Mouse (Mus musculus): ENCODE measurements around the gene Ctbp1.
A peak's percentile ranks its signal among the peaks of the same experiment; 100 is the strongest.

The Ctbp1 gene

DNA sequence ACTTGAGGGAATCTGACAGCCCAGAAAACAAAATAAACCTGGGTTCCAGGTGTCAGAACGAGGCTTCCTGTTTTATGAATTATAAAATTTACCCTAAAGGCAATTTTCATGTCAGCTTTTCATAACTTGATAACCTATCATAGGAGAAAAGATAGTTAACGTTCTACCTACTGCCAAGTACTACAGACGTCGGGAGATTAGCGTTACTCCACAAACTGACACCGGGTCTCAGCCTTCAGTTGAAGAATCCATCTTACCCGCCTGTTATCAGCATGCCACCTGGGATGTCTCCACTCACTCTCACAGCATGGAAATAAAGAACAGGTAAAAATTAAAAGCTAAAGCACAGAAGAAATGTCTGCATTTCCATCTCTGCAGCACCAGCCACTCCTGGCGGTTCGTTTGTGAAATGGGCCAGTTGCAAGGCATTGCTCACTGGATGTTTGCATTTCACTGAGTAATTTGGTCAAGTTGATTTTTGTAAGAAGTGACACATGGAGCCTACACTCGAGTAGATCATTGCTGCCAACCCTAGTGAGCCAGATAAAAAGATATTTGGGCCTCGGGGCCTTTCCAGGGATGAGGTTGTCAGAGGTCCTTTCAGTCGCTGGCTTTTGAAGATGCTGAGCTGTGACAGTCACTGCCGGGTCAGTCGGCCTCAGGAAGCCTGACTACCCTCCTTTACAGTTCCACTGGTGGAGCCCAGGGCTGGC lies 66.1 kb downstream of the Ctbp1 start:
- DNase-seq (ENCODE audit: low read depth, low spot score), result no peak

DNA sequence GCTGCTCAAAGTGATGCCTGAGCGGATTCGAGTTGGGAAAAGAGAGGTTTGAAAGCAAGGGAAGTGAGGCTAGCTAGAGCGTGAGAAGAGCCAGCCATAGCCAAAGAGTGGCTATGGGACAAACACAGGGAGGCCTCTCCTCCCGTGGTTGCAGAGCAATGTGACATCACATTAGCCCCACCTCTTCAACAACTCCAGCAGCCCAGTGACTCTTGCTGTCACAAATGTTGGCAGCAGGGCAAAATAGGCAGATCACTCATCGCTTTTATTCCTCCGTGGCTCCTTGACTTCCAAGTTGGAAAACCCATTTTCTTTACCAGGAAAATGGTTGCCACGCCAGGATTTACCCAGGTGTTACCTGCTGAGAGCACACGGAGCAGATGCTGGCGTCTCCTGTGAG lies 67.7 kb downstream of the Ctbp1 start:
- DNase-seq (ENCODE audit: low read depth, low spot score), result no peak

DNA sequence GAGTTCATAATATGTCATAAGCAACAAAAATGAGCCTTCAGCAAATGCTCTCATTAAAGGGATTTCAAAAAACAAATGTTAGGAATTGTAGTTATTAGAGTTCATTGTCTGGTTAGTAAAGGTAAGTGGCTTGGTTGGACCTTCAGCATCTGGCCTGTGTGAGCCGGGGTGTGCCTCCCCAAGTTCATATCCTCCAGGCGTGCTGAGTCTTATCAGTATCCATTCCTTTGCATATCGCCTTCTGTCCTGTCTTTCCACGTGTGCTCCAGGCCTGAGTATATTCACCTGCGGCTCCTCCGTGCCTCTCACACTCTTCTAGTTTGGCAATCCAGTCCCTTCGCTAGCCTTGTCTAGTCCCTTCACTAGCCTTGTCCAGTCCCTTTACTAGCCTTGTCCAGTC lies 68.5 kb downstream of the Ctbp1 start:
- DNase-seq (ENCODE audit: low read depth, low spot score), result no peak

DNA sequence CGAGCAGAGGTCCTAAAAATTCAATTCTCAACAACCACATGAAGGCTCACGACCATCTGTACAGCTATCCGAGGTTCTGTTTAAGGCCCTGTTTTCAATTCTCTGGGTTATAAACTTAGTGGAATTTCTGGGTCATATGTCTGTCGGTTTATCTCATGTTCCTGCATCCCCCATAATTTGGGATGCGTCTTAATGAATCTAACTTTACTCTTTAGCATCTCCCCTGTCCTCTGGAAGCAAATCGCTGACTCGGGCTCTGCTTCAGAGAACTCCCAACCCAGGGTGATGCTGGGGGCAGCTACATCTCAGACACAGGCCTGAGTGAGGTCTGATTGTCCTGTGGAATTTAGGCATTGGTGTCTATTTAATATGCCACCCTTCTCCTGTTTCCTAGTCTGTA lies 70.5 kb downstream of the Ctbp1 start:
- DNase-seq (ENCODE audit: low read depth, low spot score), result no peak

DNA sequence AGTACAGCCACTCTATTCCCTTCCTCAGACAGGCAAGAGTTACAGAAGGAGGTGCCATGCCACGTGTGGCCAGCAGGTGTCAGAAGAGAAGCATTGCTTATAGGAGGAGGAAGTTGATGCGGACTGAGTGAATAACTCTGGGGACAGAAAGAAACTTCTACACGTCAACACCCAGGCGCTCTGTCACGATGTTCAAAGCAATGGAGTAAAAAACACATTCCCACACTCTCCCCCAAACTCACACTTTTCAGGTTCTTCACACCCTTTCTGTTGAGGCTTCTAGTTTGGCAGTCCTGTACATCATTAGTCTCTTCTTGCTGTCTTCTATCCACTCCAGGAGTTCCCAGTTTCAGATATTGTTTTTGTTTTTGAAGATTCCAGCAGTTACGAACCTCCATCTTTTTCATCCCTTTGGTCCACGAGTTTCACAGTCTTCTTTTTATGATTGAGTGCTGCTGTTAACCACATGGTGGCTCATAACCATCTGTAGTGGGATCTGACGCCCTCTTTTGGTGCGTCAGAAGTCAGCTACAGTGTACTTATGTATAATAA lies 71.0 kb downstream of the Ctbp1 start:
- DNase-seq (ENCODE audit: low read depth, low spot score), result peak; percentile 88

DNA sequence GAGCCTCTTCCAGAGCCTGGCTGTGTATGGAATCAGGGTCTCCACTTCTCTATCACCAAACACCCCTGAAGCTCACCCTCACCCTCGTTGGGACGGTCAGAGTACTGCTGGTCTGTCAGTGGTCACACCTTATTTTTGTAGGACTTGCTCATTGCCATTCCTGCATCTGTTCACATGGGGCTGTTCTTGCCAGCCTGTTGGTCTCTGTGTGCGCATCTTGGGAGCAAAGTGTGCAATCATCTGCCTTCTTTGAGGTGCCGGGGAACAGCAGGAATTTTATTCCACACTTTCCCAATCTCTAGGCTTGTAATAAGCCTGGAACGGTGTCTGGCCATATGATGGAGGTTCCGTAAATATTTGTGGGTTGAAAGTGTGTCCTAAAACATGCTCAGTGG lies 71.6 kb downstream of the Ctbp1 start:
- no peak for DNase-seq (ENCODE audit: low read depth, low spot score)

DNA sequence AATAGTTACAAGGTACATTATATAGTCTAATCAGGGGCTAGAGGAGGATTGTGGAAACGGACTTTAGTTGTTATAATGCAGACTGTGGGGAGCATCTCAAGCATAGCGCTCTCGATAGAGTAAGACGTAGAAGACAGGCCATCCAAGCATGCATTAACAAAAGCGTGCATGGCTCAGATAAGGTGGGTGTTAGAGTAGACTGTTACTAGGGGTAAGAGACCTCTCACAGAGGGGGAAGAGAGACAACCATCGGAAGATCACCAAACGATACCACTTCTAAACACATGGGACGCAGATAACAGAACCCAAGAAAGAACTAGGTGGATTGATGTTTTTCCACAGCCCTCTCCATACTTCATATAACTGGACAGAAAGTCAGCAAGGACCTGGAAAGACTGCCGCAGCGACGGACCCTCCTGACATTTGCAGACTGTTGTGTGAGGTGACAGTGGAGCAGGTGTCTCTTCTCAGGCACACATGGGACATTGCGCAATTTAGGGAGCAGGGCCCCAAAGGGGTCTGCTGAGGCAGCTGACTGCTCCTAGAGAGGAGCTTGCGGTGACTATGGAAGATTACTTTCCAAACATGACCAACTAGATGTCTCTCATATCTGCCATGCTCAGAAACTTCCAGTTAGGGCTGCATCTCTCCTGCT lies 72.2 kb downstream of the Ctbp1 start:
- no peak for DNase-seq (ENCODE audit: low read depth, low spot score)

DNA sequence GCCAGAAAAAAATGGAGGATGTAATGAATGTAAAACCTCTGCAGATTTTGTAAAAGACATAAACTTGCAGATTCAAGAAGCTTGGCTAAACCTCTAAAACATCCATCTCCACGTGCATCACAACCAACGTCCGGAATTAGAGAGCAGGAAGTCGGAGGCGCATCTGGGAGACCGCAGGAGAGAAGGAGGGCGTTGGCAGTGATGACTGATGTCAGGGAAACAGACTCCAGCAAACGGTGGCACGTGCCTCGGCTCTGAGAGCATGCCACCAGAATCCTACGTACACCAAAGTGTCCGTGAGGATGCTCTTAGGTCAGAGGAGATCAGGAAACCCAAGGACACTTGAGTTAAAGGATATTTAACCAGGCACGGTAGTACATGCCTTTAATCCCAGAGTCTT lies 73.1 kb downstream of the Ctbp1 start:
- DNase-seq (ENCODE audit: low read depth, low spot score), result no peak

DNA sequence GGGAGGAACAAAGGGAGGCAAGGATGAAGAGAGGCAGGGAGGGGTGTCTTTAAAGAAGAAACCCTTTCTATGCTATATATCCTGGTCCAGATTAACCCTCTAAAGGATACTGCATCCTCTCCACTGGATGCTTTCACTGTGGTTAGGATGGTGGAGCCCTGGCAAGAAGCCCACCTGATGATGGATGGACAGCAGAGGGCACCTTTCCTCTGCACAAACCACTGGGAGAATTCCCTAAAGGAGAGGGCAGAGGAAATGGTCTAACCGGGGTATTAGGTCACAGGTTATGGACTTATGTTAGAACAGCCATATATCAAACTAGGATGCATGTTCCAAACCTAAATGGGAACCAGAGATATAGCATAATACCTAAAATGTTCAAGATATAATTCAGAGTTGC lies 74.7 kb downstream of the Ctbp1 start:
- DNase-seq (ENCODE audit: low read depth, low spot score), result no peak
